Mouse (Mus musculus) MEL (cell line): ENCODE results near the gene Fgfr3. TPM values are rescaled to one million over a fixed set of nuclear protein-coding genes. Genes with fewer than 3 reads are reported as not detected.

ENCODE experiments used
- DNase-seq: peaks from one replicate; pipeline ENCODE4 v3.0.0; 2011; ENCODE audit warnings: low read depth, low spot score
- H3K27ac ChIP-seq: 2 replicates; pipeline ENCODE4 v1.5.1; 2012; ENCODE audit warnings: low read depth, mild to moderate bottlenecking, control low read depth, low read length, moderate library complexity; ENCODE audit not compliant: control insufficient read depth
- H3K27me3 ChIP-seq, 2 experiments: fragments of 150-350 bp in 1 of 2; sonication (generic) in 1 of 2; 2 replicates each; pipeline ENCODE4 v1.6.1; 2012; ENCODE audit warnings: low read length in 2 of 2, mild to moderate bottlenecking in 2 of 2, improper control_type of control experiment in 1 of 2, moderate library complexity in 1 of 2; ENCODE audit not compliant: insufficient read depth in 2 of 2, control insufficient read depth in 1 of 2
- H3K36me3 ChIP-seq, 2 experiments: 2 replicates each; pipeline ENCODE4 v1.6.1; 2012 to 2014; ENCODE audit warnings: low read length in 2 of 2, improper control_type of control experiment in 1 of 2, inconsistent platforms in 1 of 2, mild to moderate bottlenecking in 1 of 2; ENCODE audit not compliant: insufficient read depth in 2 of 2, control insufficient read depth in 1 of 2
- H3K4me1 ChIP-seq, 2 experiments: fragments of 150-350 bp in 1 of 2; sonication (generic) in 1 of 2; 2 replicates each; pipeline ENCODE4 v1.6.1; 2012; ENCODE audit warnings: low read length in 2 of 2, improper control_type of control experiment in 1 of 2, mild to moderate bottlenecking in 1 of 2; ENCODE audit not compliant: insufficient read depth in 2 of 2, control insufficient read depth in 1 of 2
- H3K4me3 ChIP-seq, 2 experiments: fragments of 150-350 bp in 1 of 2; sonication (generic) in 1 of 2; 2 replicates each; pipeline ENCODE4 v1.5.1; 2012; ENCODE audit warnings: low read depth in 2 of 2, low read length in 2 of 2, mild to moderate bottlenecking in 2 of 2, moderate library complexity in 2 of 2, control low read depth in 1 of 2, improper control_type of control experiment in 1 of 2; ENCODE audit not compliant: control insufficient read depth in 1 of 2, insufficient read depth in 1 of 2
- H3K79me2 ChIP-seq: 2 replicates; pipeline ENCODE4 v1.6.1; 2012; ENCODE audit warnings: mild to moderate bottlenecking, low read length, moderate library complexity; ENCODE audit not compliant: control insufficient read depth, poor library complexity, insufficient read depth
- H3K9ac ChIP-seq: 2 replicates; pipeline ENCODE4 v1.6.1; 2012; ENCODE audit warnings: low read depth, mild to moderate bottlenecking, control low read depth, low read length, moderate library complexity; ENCODE audit not compliant: control insufficient read depth, poor library complexity, severe bottlenecking
- H3K9me3 ChIP-seq: fragments of 150-350 bp; sonication (generic); replicated peaks from 2 replicates; pipeline ENCODE4 v1.6.1; 2012; ENCODE audit warnings: mild to moderate bottlenecking, low read length, improper control_type of control experiment, moderate library complexity; ENCODE audit not compliant: insufficient read depth
- BHLHE40 ChIP-seq: IDR thresholded peaks from 2 replicates; pipeline ENCODE4 v1.6.1; 2012; ENCODE audit warnings: low read depth, mild to moderate bottlenecking, inconsistent platforms, low read length, improper control_type of control experiment, borderline replicate concordance
- CHD2 ChIP-seq: IDR thresholded peaks from 2 replicates; pipeline ENCODE4 v1.6.1; 2011; ENCODE audit warnings: low read length, improper control_type of control experiment
- CTCF ChIP-seq, 3 experiments: IDR thresholded peaks in 2 of 3; conservative IDR thresholded peaks in 1 of 3; 2 replicates each; pipeline ENCODE4 v1.5.1; 2011 to 2012; ENCODE audit warnings: low read length in 3 of 3, low read depth in 2 of 3, mild to moderate bottlenecking in 2 of 3, improper control_type of control experiment in 1 of 3, inconsistent platforms in 1 of 3, mixed read lengths in 1 of 3, moderate library complexity in 1 of 3; ENCODE audit not compliant: control insufficient read depth in 1 of 3, insufficient read depth in 1 of 3, poor library complexity in 1 of 3, severe bottlenecking in 1 of 3
- E2F4 ChIP-seq: IDR thresholded peaks from 2 replicates; pipeline ENCODE4 v1.6.1; 2011; ENCODE audit warnings: low read depth, low read length, improper control_type of control experiment, borderline replicate concordance
- ETS1 ChIP-seq: IDR thresholded peaks from 2 replicates; pipeline ENCODE4 v1.6.1; 2012; ENCODE audit warnings: low read depth, mild to moderate bottlenecking, inconsistent platforms, low read length, improper control_type of control experiment, moderate library complexity
- GABPA ChIP-seq: IDR thresholded peaks from 2 replicates; pipeline ENCODE4 v1.6.1; 2012; ENCODE audit warnings: low read depth, mild to moderate bottlenecking, inconsistent platforms, low read length, improper control_type of control experiment, moderate library complexity
- JUND ChIP-seq: IDR thresholded peaks from 2 replicates; pipeline ENCODE4 v1.6.1; 2011; ENCODE audit warnings: low read depth, mild to moderate bottlenecking, improper control_type of control experiment, low read length
- KAT2A ChIP-seq: conservative IDR thresholded peaks from 2 replicates; pipeline ENCODE4 v1.6.1; 2012; ENCODE audit warnings: low read depth, low read length, improper control_type of control experiment, inconsistent platforms
- MAFK ChIP-seq: IDR thresholded peaks from 2 replicates; pipeline ENCODE4 v1.6.1; 2011; ENCODE audit warnings: low read depth, mild to moderate bottlenecking, low read length, improper control_type of control experiment, borderline replicate concordance
- MAX ChIP-seq: IDR thresholded peaks from 2 replicates; pipeline ENCODE4 v1.6.1; 2011; ENCODE audit warnings: low read length, improper control_type of control experiment
- MAZ ChIP-seq: IDR thresholded peaks from 2 replicates; pipeline ENCODE4 v1.6.1; 2012; ENCODE audit warnings: low read depth, mild to moderate bottlenecking, inconsistent platforms, low read length, improper control_type of control experiment
- MYB ChIP-seq: IDR thresholded peaks from 2 replicates; pipeline ENCODE4 v1.6.1; 2011; ENCODE audit warnings: mild to moderate bottlenecking, low read depth, low read length, improper control_type of control experiment
- NRF1 ChIP-seq: IDR thresholded peaks from 2 replicates; pipeline ENCODE4 v1.6.1; 2014; ENCODE audit warnings: low read depth, mild to moderate bottlenecking, inconsistent platforms, low read length, improper control_type of control experiment, moderate library complexity; ENCODE audit not compliant: poor library complexity, insufficient read depth, severe bottlenecking
- SIN3A ChIP-seq: IDR thresholded peaks from 2 replicates; pipeline ENCODE4 v1.6.1; 2012; ENCODE audit warnings: low read length, improper control_type of control experiment, inconsistent platforms
- SMC3 ChIP-seq: IDR thresholded peaks from 2 replicates; pipeline ENCODE4 v1.6.1; 2011; ENCODE audit warnings: low read depth, low read length, improper control_type of control experiment
- TAL1 ChIP-seq: IDR thresholded peaks from 2 replicates; pipeline ENCODE4 v1.6.1; 2012; ENCODE audit warnings: mild to moderate bottlenecking, inconsistent platforms, low read length, moderate library complexity, mixed read lengths
- TCF12 ChIP-seq: IDR thresholded peaks from 2 replicates; pipeline ENCODE4 v1.6.1; 2014; ENCODE audit warnings: low read depth, mild to moderate bottlenecking, inconsistent platforms, low read length, improper control_type of control experiment, moderate library complexity
- UBTF ChIP-seq: IDR thresholded peaks from 2 replicates; pipeline ENCODE4 v1.6.1; 2012; ENCODE audit warnings: low read depth, mild to moderate bottlenecking, inconsistent platforms, low read length, improper control_type of control experiment, moderate library complexity, borderline replicate concordance; ENCODE audit not compliant: insufficient read depth
- ZC3H11A ChIP-seq: IDR thresholded peaks from 2 replicates; pipeline ENCODE4 v1.6.1; 2012; ENCODE audit warnings: low read depth, mild to moderate bottlenecking, inconsistent platforms, low read length, improper control_type of control experiment
- ZKSCAN1 ChIP-seq: IDR thresholded peaks from 2 replicates; pipeline ENCODE4 v1.6.1; 2012; ENCODE audit warnings: low read depth, mild to moderate bottlenecking, inconsistent platforms, low read length, improper control_type of control experiment, moderate library complexity
- polyA plus RNA-seq, 2 experiments: library from polyadenylated mRNA; stranded (reverse) in 1 of 2; unstranded in 1 of 2; fragments of >175 nt in 1 of 2; fragments of >200 nt in 1 of 2; gene quantifications; 2 replicates each; pipeline versions ENCODE4 v1.2.1 to v1.2.4; 2012; ENCODE audit warnings: low replicate concordance in 2 of 2, low read depth in 1 of 2; ENCODE audit not compliant: insufficient read length in 2 of 2, insufficient read depth in 1 of 2, missing spikeins in 1 of 2
- total RNA-seq: library from RNA; depleted of rRNA; stranded (reverse); fragments of 300-350 nt; gene quantifications from 2 replicates; pipeline ENCODE4 v1.2.3, GENCODE M21; 2012

Gene Fgfr3
- total and polyA plus RNA-seq, 3 experiments, result 6.0 to 10.2 TPM; not detected in 1

DNA sequence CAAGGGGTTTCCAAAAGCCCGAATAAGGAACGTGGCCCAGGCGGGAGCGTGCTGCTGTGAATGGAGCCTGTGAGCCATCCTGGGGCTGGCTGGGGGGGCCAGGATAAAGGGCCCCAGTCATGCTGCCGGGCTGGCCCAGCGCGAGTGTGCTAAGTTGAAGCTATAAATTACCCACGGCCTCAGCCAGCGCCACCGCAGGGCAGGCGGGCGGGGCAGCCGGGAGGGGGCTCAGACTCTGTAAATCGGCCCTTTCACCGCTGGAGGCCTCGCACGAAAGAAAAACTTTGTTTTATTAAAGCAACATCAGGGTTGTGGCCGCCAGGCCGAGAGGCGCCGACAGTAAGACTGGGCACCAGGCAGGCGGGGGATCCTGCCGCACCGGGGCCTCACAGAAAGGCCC lies 29.1 kb upstream of the Fgfr3 start:
- Histone ChIP-seq H3K9ac (no peak overlapping the region), H3K4me3 (no peak overlapping the region), H3K4me1 (peaks cover 0 to 9% of the 10 kb centered on the region in 2 experiments; a peak in 1 of 4 replicates), H3K27ac (no peak overlapping the region), H3K9me3 (no peaks in the 10 kb centered on the region), H3K27me3 (peaks cover 2 to 11% of the 10 kb centered on the region in 2 experiments), H3K79me2 (no peaks in the 10 kb centered on the region), H3K36me3 (no peaks in the 10 kb centered on the region)
- DNase-seq, result no peak
- TF ChIP-seq CTCF (IDR thresholded peaks at IDR 0.05 in 2 of 3, conservative IDR thresholded peaks at IDR 0.05 in 1 of 3; ENCODE audit: control insufficient read depth in 1 of 3, insufficient read depth in 1 of 3, low read depth in 2 of 3, low read length in 3 of 3, poor library complexity in 1 of 3, severe bottlenecking in 1 of 3) (no peak), MAFK (no peak), ZC3H11A (no peak), MAX (no peak), E2F4 (no peak), JUND (no peak), TAL1 (no peak), BHLHE40 (no peak)

DNA sequence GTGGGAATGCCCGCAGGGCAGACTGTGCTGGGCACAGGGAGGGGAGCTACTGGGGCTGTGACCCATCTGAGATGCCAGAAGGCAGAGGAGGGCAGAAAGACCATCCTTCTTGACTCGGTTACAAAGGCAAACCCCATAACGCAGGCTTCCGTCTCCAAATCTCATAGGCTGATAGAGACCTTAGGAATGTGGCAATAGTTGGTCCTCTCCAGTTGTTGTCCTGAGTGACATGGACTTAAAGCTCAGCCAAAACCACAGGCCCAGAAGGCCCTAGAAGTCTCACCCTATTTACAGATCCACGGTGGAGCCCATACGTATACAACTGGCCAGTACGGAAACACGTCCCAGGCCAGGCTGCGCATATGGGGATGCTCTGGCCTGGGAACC lies 27.0 kb upstream of the Fgfr3 start:
- Histone ChIP-seq H3K27ac (no peak overlapping the region), H3K27me3 (peaks cover 2 to 11% of the 10 kb centered on the region in 2 experiments)

More for the DNA sequence above, 27.0 kb upstream of the Fgfr3 start:
- DNase-seq, result no peak
- TF ChIP-seq MAZ (no peak), E2F4 (no peak), GABPA (no peak), NRF1 (no peak), UBTF (no peak), ETS1 (no peak), SIN3A (no peak), CHD2 (no peak), BHLHE40 (no peak), TAL1 (no peak), MYB (no peak), KAT2A (no peak), JUND (no peak), CTCF (IDR thresholded peaks at IDR 0.05 in 2 of 3, conservative IDR thresholded peaks at IDR 0.05 in 1 of 3; ENCODE audit: control insufficient read depth in 1 of 3, insufficient read depth in 1 of 3, low read depth in 2 of 3, low read length in 3 of 3, poor library complexity in 1 of 3, severe bottlenecking in 1 of 3) (no peak), ZKSCAN1 (no peak), SMC3 (no peak), TCF12 (no peak)
- H3K9ac ChIP-seq, result no peak overlapping the region
- no peaks in the 10 kb centered on the region for H3K79me2 ChIP-seq
- H3K4me3 ChIP-seq, result no peak overlapping the region
- no peaks in the 10 kb centered on the region for H3K9me3 ChIP-seq
- H3K36me3 ChIP-seq, result no peaks in the 10 kb centered on the region
- H3K4me1 ChIP-seq, result no peaks in the 10 kb centered on the region
